Mouse (Mus musculus): ENCODE results near the gene Ino80e.
"Not testable (repeated sequence)": the region's sequence is repeated elsewhere in the genome, so short reads cannot be mapped to it uniquely, and the experiment has no call there.

Ino80e gene

GRCm38 (mm10) chr7:126862147-126862784, at the start of gene Ino80e:
Gene Ino80e, minus strand, starts transcription at chr7:126862377.
- DNase-seq: peak; percentile 96

GRCm38 (mm10) chr7:126905590-126905989, 43.4 kb upstream of the Ino80e start:
- no peak for DNase-seq

DNA sequence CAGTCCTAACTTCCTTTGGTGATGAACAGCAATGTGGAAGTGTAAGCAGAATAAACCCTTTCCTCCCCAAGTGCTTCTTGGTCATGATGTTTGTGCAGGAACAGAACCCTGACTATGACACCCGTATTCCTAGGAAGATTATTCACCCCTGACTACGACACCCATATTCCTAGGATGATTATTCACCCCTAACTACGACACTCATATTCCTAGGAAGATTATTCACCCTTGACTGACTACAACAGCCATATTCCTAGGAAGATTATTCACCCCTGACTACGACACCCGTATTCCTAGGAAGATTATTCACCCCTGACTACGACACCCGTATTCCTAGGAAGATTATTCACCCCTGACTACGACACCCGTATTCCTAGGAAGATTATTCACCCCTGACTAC, 37.6 kb upstream of the Ino80e start:
- DNase-seq: not testable (repeated sequence)

- peak; percentile 98 for DNase-seq
Observed at GRCm38 (mm10) chr7:126898102-126898990, 36.2 kb upstream of the Ino80e start.

GRCm38 (mm10) chr7:126897390-126898101, 35.4 kb upstream of the Ino80e start:
- peak; percentile 35 for DNase-seq

GRCm38 (mm10) chr7:126896912-126897311, 34.7 kb upstream of the Ino80e start:
- DNase-seq: no peak

DNA sequence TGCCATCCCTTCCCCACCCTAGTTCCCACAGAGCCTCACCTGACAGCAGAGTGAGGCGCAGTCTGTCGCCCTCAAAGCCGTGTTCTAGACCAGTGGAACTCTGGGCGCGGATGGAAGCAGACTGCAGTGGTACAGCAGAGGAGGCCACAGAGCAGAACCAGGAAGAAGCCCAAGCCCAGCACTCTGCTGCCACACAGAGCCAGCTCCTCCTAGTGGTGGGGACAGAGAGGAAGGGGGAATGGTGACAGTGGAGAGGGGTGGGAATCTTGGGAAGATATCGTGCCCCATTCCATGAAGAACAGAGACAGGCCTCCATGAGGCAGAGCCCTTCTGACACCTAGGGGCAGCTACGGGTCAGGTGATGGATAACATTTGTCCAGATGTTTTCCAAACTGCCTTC, 26.7 kb upstream of the Ino80e start:
- peak; percentile 54 for DNase-seq

DNA sequence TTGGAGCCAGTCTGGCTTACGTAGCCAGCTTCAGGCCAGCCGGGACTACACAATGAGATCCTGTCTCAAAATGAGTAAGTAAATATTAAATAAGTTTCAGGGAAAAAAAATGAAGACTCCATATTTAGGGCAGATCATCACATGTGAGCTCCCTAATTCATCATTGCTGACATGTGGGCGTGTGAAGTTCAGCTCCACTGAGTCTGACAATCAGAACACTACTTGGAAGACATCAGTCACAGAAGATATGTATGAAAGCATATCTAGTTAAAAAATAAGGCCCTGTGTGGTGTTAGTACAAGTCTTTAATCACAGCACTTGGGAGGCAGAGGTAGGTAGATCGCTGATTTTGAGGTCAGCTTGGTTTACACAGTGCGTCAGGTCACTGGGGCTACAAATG, 25.1 kb upstream of the Ino80e start:
- DNase-seq: no peak

DNA sequence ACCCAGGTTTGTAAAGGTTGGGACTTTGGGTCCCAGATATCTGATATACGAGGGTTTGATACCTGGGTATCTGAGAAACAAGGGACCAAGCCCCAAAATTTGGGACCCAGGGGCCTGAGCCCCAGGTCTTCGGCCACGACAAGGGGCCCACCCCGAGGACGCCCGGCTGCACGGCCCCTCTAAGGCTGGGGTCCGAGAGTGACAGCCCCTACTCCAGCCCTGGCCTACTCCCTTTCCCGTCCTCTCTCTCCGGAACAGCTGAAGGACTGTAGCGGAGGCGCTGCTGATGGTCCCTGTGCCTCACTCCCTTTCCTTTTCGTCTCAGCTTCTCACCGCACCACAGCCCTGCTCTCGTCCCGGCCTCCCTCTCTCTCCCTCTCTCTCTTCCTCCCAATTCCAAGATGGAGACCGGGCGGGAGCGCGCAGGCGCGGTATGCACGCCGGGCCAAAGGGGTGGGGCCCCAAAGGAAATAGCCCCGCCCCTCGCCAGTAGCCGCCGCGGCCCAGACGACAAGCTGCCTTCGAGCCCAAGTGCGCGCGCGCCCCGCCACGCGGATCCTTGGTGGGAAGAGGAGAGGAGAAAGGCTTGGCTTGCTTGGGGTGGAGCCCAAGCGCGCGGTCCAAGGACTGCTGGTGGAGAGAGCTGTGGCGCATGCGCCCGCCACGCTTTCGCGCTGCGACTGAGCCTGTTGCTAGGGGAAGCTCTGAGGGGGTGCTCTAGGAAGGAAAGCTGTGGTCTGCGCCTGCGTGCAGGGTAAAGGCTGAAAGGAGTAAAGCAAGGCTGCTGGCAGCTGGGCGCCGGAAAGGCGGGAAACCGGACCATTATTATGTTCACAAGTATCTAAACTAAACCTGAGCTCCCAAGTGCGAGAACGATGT, 22.3 kb upstream of the Ino80e start, which contains the start of gene Taok2:
Gene Taok2 (minus strand): TSS at position 418 of the 879 bp plus-strand sequence.
- DNase-seq: peak; percentile 99

DNA sequence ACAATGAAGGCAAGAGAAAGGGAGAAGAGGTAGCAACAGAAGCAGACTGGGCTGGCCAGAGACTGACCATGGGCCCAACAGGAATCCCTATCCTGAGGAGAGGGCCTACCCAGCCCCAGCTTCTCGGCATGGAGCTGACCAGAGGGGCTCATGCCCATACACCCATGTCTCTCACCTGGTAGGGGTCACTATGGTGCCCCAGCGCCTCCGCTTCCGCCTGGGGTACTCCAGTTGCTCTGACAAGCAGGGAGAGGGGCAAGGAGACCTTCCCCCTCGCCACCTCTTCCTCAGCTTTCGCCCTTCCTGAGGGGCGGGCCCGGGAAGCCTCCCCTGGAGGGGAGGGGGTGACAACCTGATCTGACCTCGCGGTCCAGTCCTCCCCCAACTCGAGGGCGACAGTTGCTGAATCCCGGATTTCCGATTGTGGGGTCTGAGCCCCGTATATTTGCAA, 21.6 kb upstream of the Ino80e start:
- DNase-seq: peak; percentile 43

DNA sequence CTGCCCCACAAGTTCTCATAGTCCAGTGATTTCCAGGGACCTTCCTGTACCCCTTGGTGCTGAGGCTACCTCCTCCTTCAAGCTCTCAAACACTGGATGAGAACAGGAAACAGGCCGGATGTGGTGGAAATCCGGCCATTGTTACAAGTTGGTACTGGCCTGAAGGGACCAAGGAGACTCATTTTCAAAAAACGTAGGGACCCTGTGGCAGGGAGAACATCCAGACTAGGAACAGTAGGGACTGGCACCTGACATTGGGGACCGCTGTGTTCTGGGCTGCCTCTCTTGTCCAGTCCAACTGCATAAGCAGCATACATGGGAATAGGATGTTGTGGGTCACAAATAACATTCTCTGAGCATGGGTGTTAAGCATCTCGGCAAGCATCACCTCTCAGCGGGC, 18.9 kb upstream of the Ino80e start:
- DNase-seq: peak; percentile 68

DNA sequence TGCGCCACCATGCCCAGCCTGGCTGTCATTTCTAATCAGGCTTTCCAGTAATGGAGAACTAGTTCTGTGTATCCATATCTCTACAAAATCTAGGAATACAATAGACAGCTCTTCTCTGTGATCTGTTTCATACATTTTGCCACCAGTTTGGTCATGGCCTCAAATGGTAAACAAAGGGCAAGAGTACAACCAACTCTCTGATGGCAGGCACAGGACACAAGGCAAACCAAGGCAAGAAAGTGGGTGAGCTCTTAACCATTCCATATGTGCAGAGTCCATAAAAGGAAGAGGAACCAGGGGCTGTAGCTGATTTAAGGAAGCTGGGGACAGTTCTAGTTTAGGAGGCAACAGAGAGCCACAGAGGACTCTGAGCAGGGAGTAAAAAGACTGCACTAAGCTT, 15.1 kb upstream of the Ino80e start:
- DNase-seq: no peak

- DNase-seq: no peak
Observed at GRCm38 (mm10) chr7:126870520-126870891, 8.3 kb upstream of the Ino80e start.

GRCm38 (mm10) chr7:126869780-126870519, 7.8 kb upstream of the Ino80e start:
- no peak for DNase-seq

GRCm38 (mm10) chr7:126868003-126868402, 5.8 kb upstream of the Ino80e start:
- no peak for DNase-seq

DNA sequence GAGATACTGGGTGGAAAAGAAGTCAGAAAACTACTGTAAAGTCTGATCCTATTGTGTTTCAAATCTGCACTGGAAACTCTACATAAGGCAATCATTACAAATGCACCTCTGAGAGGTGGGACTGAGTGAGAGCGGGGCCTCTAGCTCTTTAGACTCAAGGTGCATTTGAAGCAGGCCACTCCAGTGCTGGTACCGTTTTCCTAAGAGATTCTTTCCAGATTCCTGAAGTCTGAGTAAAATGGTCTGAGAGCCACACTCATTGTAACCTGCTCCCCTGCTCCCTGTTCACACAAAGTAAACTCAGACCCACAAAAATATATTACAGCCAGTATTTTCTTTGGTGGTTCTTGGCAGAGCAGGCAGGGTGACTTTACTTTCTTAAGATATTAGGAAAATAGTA, 5.4 kb upstream of the Ino80e start:
- DNase-seq: no peak

DNA sequence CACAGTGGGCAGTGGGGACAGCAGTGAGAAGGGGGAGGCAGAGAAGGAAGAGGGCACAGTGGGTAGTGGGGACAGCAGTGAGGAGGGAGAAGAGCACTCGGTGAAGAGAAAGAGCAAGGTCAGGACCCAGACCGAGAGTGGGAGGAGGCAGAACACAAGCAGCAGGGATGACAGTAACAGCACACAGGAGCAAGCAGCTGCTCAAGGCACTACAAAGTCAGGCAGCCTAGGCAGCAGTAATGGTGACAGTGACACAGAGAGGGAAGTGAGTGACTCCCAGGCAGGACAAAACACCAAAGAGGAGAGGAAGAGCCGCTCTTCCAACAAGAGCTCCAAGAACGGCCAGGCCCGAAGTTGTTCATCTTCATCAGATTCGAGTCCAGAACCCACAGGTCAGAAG, 1.6 kb upstream of the Ino80e start:
- no peak for DNase-seq

DNA sequence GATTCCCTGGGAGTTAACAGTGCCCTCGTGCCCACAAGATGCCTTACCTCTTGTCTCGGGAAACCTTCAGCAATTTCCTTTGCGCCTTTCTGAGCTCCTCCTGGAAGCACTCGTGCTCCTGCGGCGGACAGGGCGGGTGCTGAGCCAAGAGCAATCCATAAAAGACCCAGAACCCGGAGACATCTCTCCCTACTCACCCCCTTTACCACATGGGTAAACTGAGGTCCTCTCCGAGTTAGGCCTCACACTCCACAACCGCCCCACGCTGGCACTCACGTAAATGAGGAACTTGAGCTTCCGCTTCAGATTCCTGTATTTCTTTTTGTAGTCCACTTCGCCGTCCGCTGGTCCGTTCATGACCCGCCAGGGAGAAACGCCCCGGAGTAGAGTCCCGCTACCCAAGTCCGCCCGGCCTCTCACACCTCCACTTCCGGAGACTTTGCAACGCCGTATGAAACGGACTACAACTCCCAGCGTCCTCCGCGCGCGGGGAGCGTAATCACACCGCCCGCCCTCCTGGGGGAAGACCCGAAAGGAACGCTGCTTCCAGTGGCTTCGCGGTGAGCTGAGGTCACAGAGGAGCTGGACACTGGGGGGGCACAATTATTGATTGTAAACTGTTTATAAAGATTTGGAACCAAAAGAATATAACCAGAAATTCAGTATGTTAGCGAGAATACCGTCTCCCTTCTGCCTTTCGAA, 597 bp downstream of the Ino80e start, which contains the start of gene Hirip3:
Gene Hirip3 (plus strand): TSS at position 544 of the 702 bp plus-strand sequence.
- peak; percentile 96 for DNase-seq

GRCm38 (mm10) chr7:126860987-126861386, 1.2 kb downstream of the Ino80e start:
- no peak for DNase-seq

DNA sequence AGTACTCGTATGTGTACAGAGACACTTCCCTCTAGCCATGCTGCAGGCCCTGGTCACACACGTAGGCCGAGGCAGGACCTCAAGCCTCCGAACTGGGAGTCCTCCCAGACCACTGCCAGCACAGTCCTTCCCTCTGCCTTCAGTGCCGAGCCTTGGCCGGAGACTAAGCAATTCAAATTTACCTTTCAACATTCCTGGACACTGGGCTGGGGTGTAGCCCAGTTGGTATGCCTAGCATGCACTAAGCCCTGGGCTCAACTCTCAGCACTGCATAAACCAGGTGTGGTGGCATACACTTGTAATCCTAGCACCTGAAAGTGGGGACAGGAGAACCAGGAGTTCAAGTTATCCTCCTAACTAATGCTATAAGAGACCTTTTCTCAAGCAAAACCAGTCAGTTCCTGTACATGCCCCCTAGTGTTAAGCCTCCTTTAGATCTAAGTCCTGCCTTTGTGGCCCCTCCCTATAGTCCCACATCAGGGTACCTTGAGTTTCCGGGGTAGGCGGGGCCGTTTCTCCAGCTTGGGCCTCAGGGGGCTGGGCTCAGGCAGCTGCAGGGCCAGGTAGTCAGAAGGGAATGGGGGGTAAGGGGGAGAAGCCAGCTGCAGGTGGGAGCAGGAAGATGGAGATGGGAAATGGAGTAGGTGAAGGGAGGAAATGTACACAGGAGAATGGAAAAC, 5.3 kb downstream of the Ino80e start:
- no peak for DNase-seq
